Mouse (Mus musculus) MEL-GATA-1-ER (cell line): ENCODE data around the gene C1qtnf5.

ENCODE experiments used
- DNase-seq: peaks from one replicate; pipeline ENCODE4 v3.0.0-alpha.2; 2012; ENCODE audit warnings: low read depth; ENCODE audit errors: extremely low read depth

C1qtnf5 gene

GRCm38 (mm10) chr9:44130034-44130433, 23.0 kb downstream of the C1qtnf5 start:
- DNase-seq, result no peak

- DNase-seq, result no peak
Measured at GRCm38 (mm10) chr9:44130581-44131275, 23.7 kb downstream of the C1qtnf5 start.

DNA sequence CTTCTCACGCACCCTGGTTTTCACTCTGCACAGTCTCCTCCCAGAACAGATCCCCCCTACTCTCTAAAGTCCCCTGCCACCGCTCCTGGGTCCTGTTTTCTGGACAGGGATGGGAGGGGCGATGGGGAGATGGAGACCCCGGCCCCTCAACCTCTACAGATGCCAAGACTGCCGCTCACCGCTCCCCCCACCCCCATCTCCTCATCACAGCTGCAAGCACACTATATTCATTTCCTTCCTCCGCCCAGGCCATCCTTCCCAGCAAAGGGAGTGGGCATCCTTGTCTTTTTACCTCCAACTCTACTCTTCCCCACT, 24.2 kb downstream of the C1qtnf5 start:
- no peak for DNase-seq

DNA sequence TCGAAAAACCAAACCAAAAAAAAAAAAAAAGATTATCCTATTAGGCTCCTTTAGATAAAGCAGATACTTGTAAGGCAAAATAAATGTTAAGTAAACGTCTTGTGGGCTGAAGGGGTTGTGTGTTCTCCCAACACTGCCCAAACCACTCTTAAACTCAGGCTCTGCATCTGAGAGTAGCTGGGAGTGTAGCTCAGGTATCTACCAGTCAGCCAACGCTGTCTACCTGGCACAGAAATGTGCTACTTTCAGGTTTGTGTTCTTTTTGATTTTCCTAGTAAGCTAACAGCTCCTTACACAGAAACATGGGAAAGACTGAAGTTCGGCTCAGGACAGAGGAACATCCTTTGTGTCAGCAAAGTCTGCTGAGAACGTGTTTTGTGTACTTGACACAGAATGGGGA, 25.2 kb downstream of the C1qtnf5 start:
- DNase-seq, result no peak

- no peak for DNase-seq
Measured at GRCm38 (mm10) chr9:44133287-44133686, 26.2 kb downstream of the C1qtnf5 start.

DNA sequence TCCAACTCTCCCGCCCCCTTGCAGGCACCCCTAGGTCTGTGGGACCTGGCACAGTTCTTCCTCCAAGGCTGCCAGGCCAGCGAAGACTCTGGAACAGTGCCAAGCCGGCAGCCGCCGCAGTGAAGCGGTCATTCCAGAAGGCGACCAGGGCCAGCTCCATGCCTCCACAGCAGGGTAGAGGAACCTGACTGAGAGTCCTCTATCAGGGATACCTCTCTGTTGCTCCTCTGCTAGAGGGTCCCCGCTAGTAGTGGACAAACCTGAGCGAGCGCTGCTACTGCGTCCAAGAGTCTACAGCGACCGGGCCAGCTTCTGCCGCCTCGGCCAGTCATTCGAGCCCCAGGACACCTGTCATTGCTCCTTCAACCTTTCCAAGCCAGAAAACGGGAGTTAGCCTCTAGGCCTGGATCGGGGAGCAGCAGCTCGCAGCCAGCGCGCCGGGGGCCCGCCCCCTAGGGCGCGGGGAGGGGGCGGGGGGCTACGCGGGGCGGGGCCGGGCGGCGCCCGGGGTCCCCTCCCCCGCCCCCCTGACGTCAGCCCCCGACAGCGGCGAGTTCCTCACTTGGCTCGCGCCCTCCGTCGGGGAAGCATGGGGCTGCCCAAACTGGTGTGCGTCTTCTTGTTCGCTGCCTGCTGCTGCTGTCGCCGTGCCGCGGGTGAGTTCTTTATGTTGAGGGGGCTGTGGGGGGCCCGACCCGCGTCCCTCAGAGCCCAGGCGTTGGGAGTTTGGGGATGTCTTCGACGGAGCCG, 27.2 kb downstream of the C1qtnf5 start, which contains the start of gene Mcam:
TSS of gene Mcam (plus strand) at position 369 of the 750 bp plus-strand sequence.
- no peak for DNase-seq

- DNase-seq, result no peak
Measured at GRCm38 (mm10) chr9:44134851-44135730, 28.0 kb downstream of the C1qtnf5 start.

- DNase-seq, result no peak
Measured at GRCm38 (mm10) chr9:44135731-44136411, 28.8 kb downstream of the C1qtnf5 start.

DNA sequence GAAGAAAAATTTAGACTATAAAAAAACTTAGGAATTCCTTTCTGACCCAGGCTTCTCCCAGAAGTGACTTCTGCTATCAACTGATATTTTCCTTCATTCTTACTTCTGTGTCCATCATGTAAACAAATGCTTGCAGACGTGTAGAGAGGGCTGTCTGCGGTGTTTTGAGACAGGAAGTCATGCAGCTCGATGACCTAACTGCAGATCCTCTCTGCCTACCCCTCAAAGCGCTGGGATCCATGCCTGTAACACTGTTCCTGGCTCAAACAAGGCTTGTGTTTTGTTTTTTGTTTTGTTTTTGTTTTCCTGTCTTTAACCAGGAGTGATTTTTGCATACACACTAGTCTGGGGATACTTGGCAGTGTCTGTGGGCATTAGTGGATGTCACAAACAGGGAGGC, 30.8 kb downstream of the C1qtnf5 start:
- DNase-seq, result no peak

DNA sequence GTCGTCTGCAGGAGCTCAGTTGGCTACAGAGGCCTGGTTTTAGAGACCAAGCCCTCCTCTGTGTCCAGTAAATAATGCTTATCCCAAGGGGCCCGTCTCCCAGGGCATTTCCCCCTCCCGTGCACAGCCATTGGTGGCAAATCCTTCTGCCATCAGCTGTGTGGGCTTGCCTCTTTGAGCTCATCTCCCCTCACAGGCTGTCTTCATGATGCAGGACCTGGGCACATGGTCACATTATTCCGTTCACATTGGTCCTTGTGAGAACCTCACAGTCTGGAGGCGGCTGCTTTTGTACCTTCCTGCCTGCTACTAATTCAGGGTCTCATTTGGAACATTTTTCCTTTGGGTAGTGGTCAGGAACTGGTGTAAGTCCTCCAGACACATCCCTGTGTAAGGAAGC, 34.9 kb downstream of the C1qtnf5 start:
- DNase-seq, result no peak

DNA sequence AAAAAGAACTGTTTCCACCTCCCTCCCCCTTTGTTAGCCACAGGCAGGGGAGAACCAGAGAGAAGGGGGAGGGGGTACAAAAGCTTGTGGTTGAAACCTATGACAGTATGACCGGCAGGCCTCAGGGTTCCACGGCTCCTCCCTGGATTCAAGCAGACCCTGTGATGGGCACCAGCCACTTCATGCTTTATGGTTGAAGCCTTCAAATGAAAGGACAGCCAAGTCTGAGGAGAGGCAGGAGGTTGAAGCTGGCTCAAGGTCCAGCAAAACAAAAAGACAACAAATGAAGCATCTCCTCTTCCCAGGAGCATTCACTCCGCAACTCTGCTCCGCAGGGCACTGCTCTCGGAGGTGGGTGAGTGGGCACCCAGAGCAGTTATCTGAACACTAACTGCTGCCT, 36.4 kb downstream of the C1qtnf5 start:
- DNase-seq, result no peak

- DNase-seq, result no peak
Measured at GRCm38 (mm10) chr9:44144023-44144717, 37.1 kb downstream of the C1qtnf5 start.

DNA sequence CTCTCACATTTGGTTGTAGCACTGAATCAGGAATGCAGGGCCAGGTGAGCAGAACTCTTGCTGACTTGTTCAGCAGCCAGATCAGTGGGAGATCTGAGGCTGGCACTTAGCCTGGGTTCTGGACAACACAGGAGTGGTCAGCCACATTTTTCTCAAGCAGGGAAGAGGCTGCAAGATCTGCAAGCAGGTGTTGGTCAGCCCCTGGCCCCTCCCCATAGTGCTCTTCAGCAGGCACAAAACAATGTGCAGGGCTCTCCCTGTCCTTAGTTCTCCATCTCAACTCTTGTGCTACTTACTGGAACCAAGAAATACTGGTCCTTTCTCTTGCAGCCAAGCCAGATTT, 37.6 kb downstream of the C1qtnf5 start:
- no peak for DNase-seq

DNA sequence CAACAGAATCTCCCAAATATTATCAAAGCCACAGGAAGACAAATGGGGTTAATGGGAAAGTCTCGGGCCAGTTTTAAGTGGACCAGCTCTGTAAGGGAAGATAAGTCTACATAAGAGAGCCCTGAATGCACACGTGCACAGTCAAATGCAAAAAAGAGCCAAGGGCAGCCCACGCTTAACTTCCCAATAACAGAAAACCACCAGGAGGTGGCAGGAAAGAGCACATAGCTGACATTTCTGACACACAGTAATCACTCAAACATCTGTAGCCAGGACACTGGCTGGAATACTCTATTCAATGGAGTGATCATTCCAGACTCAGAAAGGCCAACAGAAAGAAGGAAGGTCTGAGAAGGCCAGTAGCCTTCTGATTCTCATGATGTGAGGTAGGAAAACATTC, 40.2 kb downstream of the C1qtnf5 start:
- DNase-seq, result no peak
